Comparison of ENCODE assay signal across 8 mouse cellular contexts in genomic region chr2:158028354-158028863, GRCm38 (mm10). TPM values are rescaled to one million over a fixed set of nuclear protein-coding genes. Genes with fewer than 3 reads are reported as not detected.
DNase-seq lines count a peak whose midpoint lies in the region; ATAC-seq and TF ChIP-seq lines count a peak whose summit lies in the region.

TSS of gene Tti1 (minus strand) at chr2:158028433.
TSS of gene Rprd1b (plus strand) at chr2:158028497.

- DNase-seq in CH12.LX (ENCODE audit: extremely low read depth), result peak; percentile 91
- DNase-seq in c-Kit-positive CD71-positive TER-119-negative erythroid progenitor cells, embryonic 14.5 days (ENCODE audit: low read depth), result peak; percentile 90
- peak; percentile 97 for DNase-seq in heart, postnatal 0 days (ENCODE audit: low spot score)
- DNase-seq in kidney, postnatal 4 days, result peak; percentile 97

- dilution Hi-C loops in CH12.LX (cut with MboI; ENCODE audit: extremely low pct_ligation_motif_present, extremely low pct_unique_long_range_greater_than_20kb, low sequenced_read_pairs), result no loop called here

- TF ChIP-seq CTCF in CH12.LX (conservative IDR thresholded peaks at IDR 0.05 in 1 of 2, IDR thresholded peaks at IDR 0.05 in 1 of 2; ENCODE audit: low read depth in 2 of 2, low read length in 2 of 2), result no peak
- no peak for TF ChIP-seq CTCF in heart, postnatal 0 days (IDR thresholded peaks at IDR 0.05; ENCODE audit: low read depth)
- no peak for TF ChIP-seq CTCF in testis, adult 2 months (IDR thresholded peaks at IDR 0.05; ENCODE audit: control insufficient read depth, insufficient read depth, insufficient replicate concordance, low read depth, low read length)

- peak within 1 kb of the TSS; percentile 82 to 97 (median 95) for H3K4me3 ChIP-seq in CH12.LX (replicated peaks in 1 of 3; ENCODE audit: low read depth in 2 of 3, low read length in 2 of 3, poor library complexity in 1 of 3)
- H3K4me3 ChIP-seq in forebrain, embryonic 12.5 days (replicated peaks), result peak within 1 kb of the TSS; percentile 96
- peak within 1 kb of the TSS; percentile 95 for H3K4me3 ChIP-seq in heart, postnatal 0 days (ENCODE audit: low read depth, low read length)
- peak within 1 kb of the TSS; percentile 86 for H3K4me3 ChIP-seq in liver, embryonic 16.5 days (ENCODE audit: low read depth, low read length)
- H3K4me3 ChIP-seq in neural tube, embryonic 13.5 days, result peak within 1 kb of the TSS; percentile 92
- peak within 1 kb of the TSS; percentile 98 for H3K4me3 ChIP-seq in testis, adult 2 months (ENCODE audit: control insufficient read depth, low read depth, low read length)

- peak within 1 kb of the TSS; percentile 96 for H3K4me2 ChIP-seq in CH12.LX (ENCODE audit: insufficient read depth, low read depth, poor library complexity, severe bottlenecking)
- peak within 1 kb of the TSS; percentile 79 for H3K4me2 ChIP-seq in forebrain, embryonic 12.5 days
- peak within 1 kb of the TSS; percentile 84 for H3K4me2 ChIP-seq in heart, postnatal 0 days (ENCODE audit: low read depth, low read length)
- peak within 1 kb of the TSS; percentile 80 for H3K4me2 ChIP-seq in liver, embryonic 16.5 days (ENCODE audit: low read depth, low read length)
- H3K4me2 ChIP-seq in neural tube, embryonic 13.5 days, result peak within 1 kb of the TSS; percentile 81

- H3K9ac ChIP-seq in CH12.LX (ENCODE audit: insufficient read depth, low read depth), result peak within 1 kb of the TSS; percentile 74
- H3K9ac ChIP-seq in forebrain, embryonic 12.5 days, result peak within 1 kb of the TSS; percentile 95
- H3K9ac ChIP-seq in heart, postnatal 0 days (replicated peaks; ENCODE audit: low read depth, low read length), result peak within 1 kb of the TSS; percentile 92
- H3K9ac ChIP-seq in liver, embryonic 16.5 days (ENCODE audit: low read depth, low read length), result peak within 1 kb of the TSS; percentile 97
- H3K9ac ChIP-seq in neural tube, embryonic 13.5 days, result peak within 1 kb of the TSS; percentile 95

- peak; percentile 86 for TF ChIP-seq POLR2A in CH12.LX (IDR thresholded peaks at IDR 0.05; ENCODE audit: low read depth, low read length)
- TF ChIP-seq POLR2A in testis, adult 2 months (IDR thresholded peaks at IDR 0.05; ENCODE audit: control insufficient read depth, low read depth, low read length), result peak; percentile 64; the same call in 1 of the 2 replicates

- H3K9me3 ChIP-seq in CH12.LX (replicated peaks; ENCODE audit: low read length), result no peaks in the 10 kb centered on the region
- no peaks in the 10 kb centered on the region for H3K9me3 ChIP-seq in forebrain, embryonic 12.5 days
- no peaks in the 10 kb centered on the region for H3K9me3 ChIP-seq in heart, postnatal 0 days (replicated peaks; ENCODE audit: control insufficient read depth, low read length)
- no peaks in the 10 kb centered on the region for H3K9me3 ChIP-seq in liver, embryonic 16.5 days (replicated peaks; ENCODE audit: control insufficient read depth, low read length)
- H3K9me3 ChIP-seq in neural tube, embryonic 13.5 days, result no peaks in the 10 kb centered on the region

- under 1% methylated on average over 52 of the region's 52 CpGs for WGBS in forebrain, embryonic 12.5 days
- WGBS in heart, postnatal 0 days, result under 1% methylated on average over 47 of the region's 52 CpGs
- WGBS in liver, embryonic 16.5 days (ENCODE audit: insufficient replicate concordance), result 0% methylated on average over 52 of the region's 52 CpGs
- WGBS in neural tube, embryonic 13.5 days, result under 1% methylated on average over 52 of the region's 52 CpGs

- peak; percentile 94 for ATAC-seq in forebrain, embryonic 12.5 days (ENCODE audit: low FRiP score)
- peak; percentile 94 for ATAC-seq in heart, postnatal 0 days (ENCODE audit: insufficient read depth, low read depth)
- peak; percentile 92 for ATAC-seq in liver, embryonic 16.5 days (ENCODE audit: low read depth)
- ATAC-seq in neural tube, embryonic 13.5 days (ENCODE audit: low read depth), result peak; percentile 95

- peaks cover 8 to 49% of the 10 kb centered on the region in 2 experiments; a peak in 3 of 4 replicates for H3K4me1 ChIP-seq in CH12.LX (ENCODE audit: control insufficient read depth in 1 of 2, insufficient read depth in 2 of 2)
- H3K4me1 ChIP-seq in forebrain, embryonic 12.5 days, result peaks cover 38% of the 10 kb centered on the region
- peaks cover 24% of the 10 kb centered on the region for H3K4me1 ChIP-seq in heart, postnatal 0 days (ENCODE audit: control insufficient read depth, insufficient read depth)
- H3K4me1 ChIP-seq in liver, embryonic 16.5 days (ENCODE audit: control insufficient read depth, low read depth, low read length), result peaks cover 38% of the 10 kb centered on the region
- H3K4me1 ChIP-seq in neural tube, embryonic 13.5 days (replicated peaks), result peaks cover 45% of the 10 kb centered on the region
- peaks cover 8% of the 10 kb centered on the region for H3K4me1 ChIP-seq in testis, adult 2 months (ENCODE audit: control insufficient read depth, insufficient read depth, low read length)

- no peak for TF ChIP-seq EP300 in CH12.LX (IDR thresholded peaks at IDR 0.05; ENCODE audit: low read length)
- no peak; the same call in 1 of the 2 replicates for TF ChIP-seq EP300 in heart, postnatal 0 days (IDR thresholded peaks at IDR 0.05; ENCODE audit: low read depth)

- in situ Hi-C loops in CH12.LX (cut with MboI; ENCODE audit: low pct_ligation_motif_present, low pct_unique_long_range_greater_than_20kb, low sequenced_read_pairs), result no loop called here

- H3K36me3 ChIP-seq in CH12.LX (replicated peaks in 1 of 2; ENCODE audit: control insufficient read depth in 1 of 2, insufficient read depth in 1 of 2, low read length in 1 of 2), result peaks cover 0 to 20% of the 10 kb centered on the region in 2 experiments
- 0 out of 2 replicates have a peak, but pooled peaks cover under 1% of the 10 kb centered on the region for H3K36me3 ChIP-seq in forebrain, embryonic 12.5 days (replicated peaks)
- no peaks in the 10 kb centered on the region for H3K36me3 ChIP-seq in heart, postnatal 0 days (replicated peaks; ENCODE audit: control insufficient read depth, insufficient read depth, low read length)
- H3K36me3 ChIP-seq in liver, embryonic 16.5 days (ENCODE audit: control insufficient read depth, insufficient read depth), result no peaks in the 10 kb centered on the region
- no peaks in the 10 kb centered on the region for H3K36me3 ChIP-seq in neural tube, embryonic 13.5 days
- no peaks in the 10 kb centered on the region for H3K36me3 ChIP-seq in testis, adult 2 months (ENCODE audit: control insufficient read depth, insufficient read depth, low read length)

- no peak for TF ChIP-seq RAD21 in CH12.LX (IDR thresholded peaks at IDR 0.05; ENCODE audit: low read depth, low read length)

- peaks cover 58% of the 10 kb centered on the region for H3K79me2 ChIP-seq in CH12.LX (replicated peaks; ENCODE audit: control insufficient read depth, extremely low read depth, insufficient read depth, poor library complexity, severe bottlenecking)

- H3K27me3 ChIP-seq in CH12.LX (replicated peaks), result no peaks in the 10 kb centered on the region
- H3K27me3 ChIP-seq in forebrain, embryonic 12.5 days, result no peaks in the 10 kb centered on the region
- H3K27me3 ChIP-seq in heart, postnatal 0 days (ENCODE audit: control insufficient read depth, insufficient read depth, low read length), result no peaks in the 10 kb centered on the region
- H3K27me3 ChIP-seq in liver, embryonic 16.5 days (ENCODE audit: control insufficient read depth, insufficient read depth, low read depth, low read length), result no peaks in the 10 kb centered on the region
- no peaks in the 10 kb centered on the region for H3K27me3 ChIP-seq in neural tube, embryonic 13.5 days
- H3K27me3 ChIP-seq in testis, adult 2 months (ENCODE audit: control insufficient read depth, insufficient read depth, low read length), result no peaks in the 10 kb centered on the region

- peak within 1 kb of the TSS; percentile 48; the same call in 1 of the 2 replicates for H3K27ac ChIP-seq in CH12.LX (ENCODE audit: insufficient read depth, low read depth)
- peak within 1 kb of the TSS; percentile 93 for H3K27ac ChIP-seq in forebrain, embryonic 12.5 days
- peak within 1 kb of the TSS; percentile 92 for H3K27ac ChIP-seq in heart, postnatal 0 days (ENCODE audit: low read depth)
- H3K27ac ChIP-seq in liver, embryonic 16.5 days (ENCODE audit: low read length), result peak within 1 kb of the TSS; percentile 89
- H3K27ac ChIP-seq in neural tube, embryonic 13.5 days (replicated peaks), result peak within 1 kb of the TSS; percentile 90
- H3K27ac ChIP-seq in testis, adult 2 months (ENCODE audit: control insufficient read depth, insufficient read depth, low read depth, low read length), result peak within 1 kb of the TSS; percentile 99

TF ChIP-seq in CH12.LX, 34 proteins besides CTCF, POLR2A, EP300 and RAD21 (continues in another document):
- TF ChIP-seq RCOR1 (conservative IDR thresholded peaks at IDR 0.05; ENCODE audit: low read depth, low read length) (no peak), SMC3 (IDR thresholded peaks at IDR 0.05; ENCODE audit: low read depth, low read length) (no peak), TCF12 (IDR thresholded peaks at IDR 0.05; ENCODE audit: low read depth, low read length) (peak; percentile 52; the same call in 1 of the 2 replicates), MAZ (IDR thresholded peaks at IDR 0.05; ENCODE audit: low read depth, low read length) (peak; percentile 75), ELF1 (IDR thresholded peaks at IDR 0.05; ENCODE audit: low read depth, low read length) (peak; percentile 78)

RNA-seq across cellular contexts. Expression of gene Tti1, which starts in this region (rescaled TPM):
- total RNA-seq in CH12.LX (2012; rRNA removed) (26.3 and 27.2 TPM in 2 replicates), CH12.LX (2014; rRNA removed) (18.0 and 19.8 TPM in 2 replicates)
- 19.7 and 22.5 TPM in 2 replicates for polyA plus RNA-seq in CH12.LX (2012; ENCODE audit: insufficient read length, low read depth)
- 34.5 and 38.2 TPM in 2 replicates for polyA plus RNA-seq in forebrain, embryonic 12.5 days (2016; fragmentation: Nextera tagmentation; extraction: Ambion mirVana)
- total RNA-seq in heart, postnatal 0 days (2014; rRNA removed; ENCODE audit: low replicate concordance), result 13.3 and 23.2 TPM in 2 replicates
- polyA plus RNA-seq in heart, postnatal 0 days (2015; fragmentation: Nextera tagmentation; extraction: Ambion mirVana), result 12.5 and 13.2 TPM in 2 replicates
- 13.1 and 13.4 TPM in 2 replicates for polyA plus RNA-seq in liver, embryonic 16.5 days (2015; fragmentation: Nextera tagmentation; extraction: Ambion mirVana)
- polyA plus RNA-seq in neural tube, embryonic 13.5 days (2015; fragmentation: Nextera tagmentation; extraction: Ambion mirVana), result 15.8 and 16.8 TPM in 2 replicates
- polyA plus RNA-seq in testis, adult 2 months (2012; rRNA removed), result 17.7 and 17.9 TPM in 2 replicates

RNA-seq across cellular contexts. Expression of gene Rprd1b, which starts in this region (rescaled TPM):
- 11.8 and 15.6 TPM in 2 replicates for total RNA-seq in CH12.LX (2012; rRNA removed)
- total RNA-seq in CH12.LX (2014; rRNA removed), result 16.4 and 16.5 TPM in 2 replicates
- 30.6 and 33.1 TPM in 2 replicates for polyA plus RNA-seq in CH12.LX (2012; ENCODE audit: insufficient read length, low read depth)
- polyA plus RNA-seq in forebrain, embryonic 12.5 days (2016; fragmentation: Nextera tagmentation; extraction: Ambion mirVana), result 61.1 and 66.3 TPM in 2 replicates
- total RNA-seq in heart, postnatal 0 days (2014; rRNA removed; ENCODE audit: low replicate concordance), result 13.5 and 14.9 TPM in 2 replicates
- 19.4 and 24.5 TPM in 2 replicates for polyA plus RNA-seq in heart, postnatal 0 days (2015; fragmentation: Nextera tagmentation; extraction: Ambion mirVana)
- polyA plus RNA-seq in liver, embryonic 16.5 days (2015; fragmentation: Nextera tagmentation; extraction: Ambion mirVana), result 25.1 and 26.6 TPM in 2 replicates
- 34.5 and 35.3 TPM in 2 replicates for polyA plus RNA-seq in neural tube, embryonic 13.5 days (2015; fragmentation: Nextera tagmentation; extraction: Ambion mirVana)
- polyA plus RNA-seq in testis, adult 2 months (2012; rRNA removed), result 7.2 and 7.3 TPM in 2 replicates

Comparison
In these comparisons a context has a peak if more than half of its experiments do, and no peak if none do; other contexts are left out.
1. Peak in every context shown above with its lines: DNase-seq, ATAC-seq, H3K4me3 ChIP-seq and H3K27ac ChIP-seq.
2. H3K27ac ChIP-seq: peak in every context shown above with its lines; median percentile 99 in testis, adult 2 months; 93 in forebrain, embryonic 12.5 days; 92 in heart, postnatal 0 days; 90 in neural tube, embryonic 13.5 days; 89 in liver, embryonic 16.5 days; 48 in CH12.LX.